Mouse (Mus musculus) kidney, embryonic 14.5 days (tissue): ENCODE results near the gene Actn4. TPM values are rescaled to one million over a fixed set of nuclear protein-coding genes. Genes with fewer than 3 reads are reported as not detected.

Source experiments
- ATAC-seq: fragments of 200-750 bp; cut with Nextera tagmentation; 2 replicates; pipeline ENCODE4 v1.8.0; 2017; ENCODE audit warnings: moderate number of reproducible peaks, mild to moderate bottlenecking, moderate TSS enrichment, moderate library complexity; ENCODE audit not compliant: low FRiP score, low TSS enrichment
- H3K27ac ChIP-seq: fragments of 300-500 bp; sonication (generic); 2 replicates; pipeline ENCODE4 v1.5.1; 2014; ENCODE audit warnings: low read depth, mild to moderate bottlenecking, low read length, moderate library complexity, mixed read lengths
- H3K27me3 ChIP-seq: fragments of 300-500 bp; sonication (generic); 2 replicates; pipeline ENCODE4 v1.6.1; 2014; ENCODE audit warnings: mild to moderate bottlenecking, low read length; ENCODE audit not compliant: control insufficient read depth, insufficient read depth
- H3K36me3 ChIP-seq: fragments of 300-500 bp; sonication (generic); 2 replicates; pipeline ENCODE4 v1.6.1; 2014; ENCODE audit warnings: low read length, mixed read lengths; ENCODE audit not compliant: control insufficient read depth, insufficient read depth
- H3K4me1 ChIP-seq: fragments of 300-500 bp; sonication (generic); 2 replicates; pipeline ENCODE4 v1.6.1; 2014; ENCODE audit warnings: low read length, mixed read lengths; ENCODE audit not compliant: control insufficient read depth, insufficient read depth
- H3K4me2 ChIP-seq: fragments of 300-500 bp; sonication (generic); replicated peaks from 2 replicates; pipeline ENCODE4 v1.6.1; 2014; ENCODE audit warnings: low read depth, mild to moderate bottlenecking, low read length
- H3K4me3 ChIP-seq: fragments of 300-500 bp; sonication (generic); 2 replicates; pipeline ENCODE4 v1.5.1; 2014; ENCODE audit warnings: mild to moderate bottlenecking, low read length
- H3K9ac ChIP-seq: fragments of 300-500 bp; sonication (generic); 2 replicates; pipeline ENCODE4 v1.6.1; 2014; ENCODE audit warnings: low read depth, mild to moderate bottlenecking, low read length, moderate library complexity
- H3K9me3 ChIP-seq: fragments of 300-500 bp; sonication (generic); 2 replicates; pipeline ENCODE4 v1.6.1; 2016; ENCODE audit warnings: low read length; ENCODE audit not compliant: control insufficient read depth
- WGBS: fragments of 180-500 bp; shearing (Covaris S2); extraction: QIAGEN DNeasy Blood & Tissue Kit; methylation state at CpG from one replicate; pipeline ENCODE4 v1.1.7; 2014; 5-methylcytosine and 5-hydroxymethylcytosine counted together
- polyA plus RNA-seq: library from polyadenylated mRNA; unstranded; fragments of >200 nt; fragmentation: Nextera tagmentation; extraction: Ambion mirVana; gene quantifications from 2 replicates; pipeline ENCODE4 v1.2.1, GENCODE M21; 2014

Actn4 gene
- 176 and 239 TPM in 2 replicates for polyA plus RNA-seq

GRCm38 (mm10) chr7:28961927-28962670 lies at the start of gene Actn4:
Gene Actn4 (minus strand): TSS chr7:28962340.
- H3K4me3 ChIP-seq: peak within 1 kb of the TSS; percentile 100
- H3K4me1 ChIP-seq: peaks cover 37% of the 10 kb centered on the region
- peak within 1 kb of the TSS; percentile 95 for H3K9ac ChIP-seq
- H3K27me3 ChIP-seq: no peaks in the 10 kb centered on the region
- under 1% methylated on average over 71 of the region's 76 CpGs for WGBS
- H3K36me3 ChIP-seq: no peaks in the 10 kb centered on the region
- peak within 1 kb of the TSS; percentile 90 for H3K4me2 ChIP-seq
- peak within 1 kb of the TSS; percentile 83 for H3K27ac ChIP-seq
- ATAC-seq: peak; percentile 90
- H3K9me3 ChIP-seq: no peaks in the 10 kb centered on the region

GRCm38 (mm10) chr7:29008714-29009113 lies 46.6 kb upstream of the Actn4 start:
- Histone ChIP-seq H3K27me3 (no peaks in the 10 kb centered on the region), H3K36me3 (no peaks in the 10 kb centered on the region), H3K4me3 (no peak overlapping the region), H3K4me2 (no peak overlapping the region), H3K9me3 (no peaks in the 10 kb centered on the region), H3K27ac (no peak overlapping the region), H3K4me1 (no peaks in the 10 kb centered on the region), H3K9ac (no peak overlapping the region)
- 76% methylated on average over 9 of the region's 9 CpGs for WGBS
- ATAC-seq: no peak

GRCm38 (mm10) chr7:29008171-29008570 lies 46.0 kb upstream of the Actn4 start:
- Histone ChIP-seq H3K27me3 (no peaks in the 10 kb centered on the region), H3K27ac (no peak overlapping the region), H3K4me1 (no peaks in the 10 kb centered on the region), H3K9ac (no peak overlapping the region), H3K4me2 (no peak overlapping the region), H3K36me3 (no peaks in the 10 kb centered on the region), H3K4me3 (no peak overlapping the region), H3K9me3 (no peaks in the 10 kb centered on the region)
- 94% methylated on average over 10 of the region's 10 CpGs for WGBS
- ATAC-seq: no peak

- no peak overlapping the region for H3K9ac ChIP-seq
- H3K27me3 ChIP-seq: no peaks in the 10 kb centered on the region
- H3K36me3 ChIP-seq: no peaks in the 10 kb centered on the region
- WGBS: 82% methylated on average over 9 of the region's 9 CpGs
- no peak overlapping the region for H3K4me3 ChIP-seq
- ATAC-seq: no peak
- no peaks in the 10 kb centered on the region for H3K4me1 ChIP-seq
- no peak overlapping the region for H3K4me2 ChIP-seq
- H3K27ac ChIP-seq: no peak overlapping the region
- no peaks in the 10 kb centered on the region for H3K9me3 ChIP-seq
These were observed 45.3 kb upstream of the Actn4 start for GRCm38 (mm10) chr7:29007224-29008101.

- peak overlapping the region; percentile 92 for H3K4me2 ChIP-seq
- peak overlapping the region; percentile 69; the same call in 1 of the 2 replicates for H3K27ac ChIP-seq
- H3K27me3 ChIP-seq: no peaks in the 10 kb centered on the region
- H3K9me3 ChIP-seq: no peaks in the 10 kb centered on the region
- peak; percentile 90 for ATAC-seq
- peak overlapping the region; percentile 70 for H3K9ac ChIP-seq
- H3K4me1 ChIP-seq: peaks cover 9% of the 10 kb centered on the region; the same call in 1 of the 2 replicates
- peak overlapping the region; percentile 53 for H3K4me3 ChIP-seq
- H3K36me3 ChIP-seq: no peaks in the 10 kb centered on the region
- WGBS: 6% methylated on average over 43 of the region's 43 CpGs
These were observed 38.8 kb upstream of the Actn4 start for GRCm38 (mm10) chr7:29000651-29001605.

GRCm38 (mm10) chr7:28993402-28993801 lies 31.3 kb upstream of the Actn4 start:
- Histone ChIP-seq H3K36me3 (no peaks in the 10 kb centered on the region), H3K4me2 (no peak overlapping the region), H3K27ac (no peak overlapping the region), H3K9ac (no peak overlapping the region), H3K9me3 (no peaks in the 10 kb centered on the region), H3K27me3 (no peaks in the 10 kb centered on the region), H3K4me1 (no peaks in the 10 kb centered on the region), H3K4me3 (no peak overlapping the region)
- no peak for ATAC-seq
- whole genome bisulfite sequencing: 84% methylated on average over 3 of the region's 3 CpGs

GRCm38 (mm10) chr7:28992997-28993396 lies 30.9 kb upstream of the Actn4 start:
- Histone ChIP-seq H3K9ac (no peak overlapping the region), H3K36me3 (no peaks in the 10 kb centered on the region), H3K9me3 (no peaks in the 10 kb centered on the region), H3K27me3 (no peaks in the 10 kb centered on the region), H3K4me1 (no peaks in the 10 kb centered on the region), H3K27ac (no peak overlapping the region), H3K4me3 (no peak overlapping the region), H3K4me2 (no peak overlapping the region)
- 75% methylated on average over 3 of the region's 3 CpGs for WGBS
- ATAC-seq: no peak

GRCm38 (mm10) chr7:28991616-28992015 lies 29.5 kb upstream of the Actn4 start:
- no peaks in the 10 kb centered on the region for H3K27me3 ChIP-seq
- H3K4me2 ChIP-seq: no peak overlapping the region
- ATAC-seq: no peak
- H3K9ac ChIP-seq: no peak overlapping the region
- H3K27ac ChIP-seq: no peak overlapping the region
- no peak overlapping the region for H3K4me3 ChIP-seq
- H3K36me3 ChIP-seq: no peaks in the 10 kb centered on the region
- 69% methylated on average over 5 of the region's 5 CpGs for WGBS
- H3K9me3 ChIP-seq: no peaks in the 10 kb centered on the region
- no peaks in the 10 kb centered on the region for H3K4me1 ChIP-seq
